Mouse (Mus musculus) lung, embryonic 14.5 days (tissue): ENCODE results near the gene Klk8. TPM values are rescaled to one million over a fixed set of nuclear protein-coding genes. Genes with fewer than 3 reads are reported as not detected.
A peak's percentile ranks its signal among the peaks of the same experiment; 100 is the strongest.

Experiments
- ATAC-seq: fragments of 200-750 bp; cut with Nextera tagmentation; 2 replicates; pipeline ENCODE4 v1.8.0; 2017; ENCODE audit warnings: mild to moderate bottlenecking, moderate TSS enrichment, moderate library complexity; ENCODE audit not compliant: insufficient read depth
- DNase-seq: peaks from one replicate; pipeline ENCODE4 v3.0.0-alpha.2; 2015
- H3K27ac ChIP-seq: fragments of 300-500 bp; sonication (generic); 2 replicates; pipeline ENCODE4 v1.5.1; 2014; ENCODE audit warnings: low read depth, mild to moderate bottlenecking, moderate library complexity
- H3K27me3 ChIP-seq: fragments of 300-500 bp; sonication (generic); 2 replicates; pipeline ENCODE4 v1.6.1; 2014; ENCODE audit warnings: low read length, control low read depth; ENCODE audit not compliant: insufficient read depth
- H3K36me3 ChIP-seq: fragments of 300-500 bp; sonication (generic); 2 replicates; pipeline ENCODE4 v1.6.1; 2014; ENCODE audit warnings: control low read depth; ENCODE audit not compliant: insufficient read depth
- H3K4me1 ChIP-seq: fragments of 300-500 bp; sonication (generic); 2 replicates; pipeline ENCODE4 v1.6.1; 2014; ENCODE audit warnings: antibody characterized with exemption, control low read depth; ENCODE audit not compliant: insufficient read depth
- H3K4me2 ChIP-seq: fragments of 300-500 bp; sonication (generic); 2 replicates; pipeline ENCODE4 v1.6.1; 2014; ENCODE audit warnings: mild to moderate bottlenecking
- H3K4me3 ChIP-seq: fragments of 300-500 bp; sonication (generic); 2 replicates; pipeline ENCODE4 v1.5.1; 2014; ENCODE audit warnings: low read depth, low read length
- H3K9ac ChIP-seq: fragments of 300-500 bp; sonication (generic); 2 replicates; pipeline ENCODE4 v1.6.1; 2014
- H3K9me3 ChIP-seq: fragments of 300-500 bp; sonication (generic); 2 replicates; pipeline ENCODE4 v1.6.1; 2016; ENCODE audit warnings: low read depth, low read length, control low read depth
- CTCF ChIP-seq: IDR thresholded peaks from 2 replicates; pipeline ENCODE4 v1.5.1; 2016; ENCODE audit warnings: antibody characterized with exemption, low read depth
- WGBS: fragments of 180-500 bp; shearing (Covaris S2); extraction: QIAGEN DNeasy Blood & Tissue Kit; methylation state at CpG from one replicate; pipeline ENCODE4 v1.1.7; 2014; 5-methylcytosine and 5-hydroxymethylcytosine counted together
- polyA plus RNA-seq: library from polyadenylated mRNA; unstranded; fragments of >200 nt; fragmentation: Nextera tagmentation; extraction: Ambion mirVana; gene quantifications from 2 replicates; pipeline ENCODE4 v1.2.1, GENCODE M21; 2014

Gene Klk8
- polyA plus RNA-seq, 1 experiment from 2014 or later: 26.2 TPM

GRCm38 (mm10) chr7:43791591-43791990, 5.8 kb upstream of the Klk8 start, which contains the start of gene Klk9:
Klk9 (plus strand) TSS chr7:43791891.
- H3K4me3 ChIP-seq: no peak within 1 kb of the TSS
- no peak for ATAC-seq
- H3K27me3 ChIP-seq: peaks cover 6% of the 10 kb centered on the region; the same call in 1 of the 2 replicates
- WGBS: 62% methylated on average over 7 of the region's 7 CpGs
- H3K4me1 ChIP-seq: no peaks in the 10 kb centered on the region
- no peak within 1 kb of the TSS for H3K4me2 ChIP-seq
- H3K9me3 ChIP-seq: no peaks in the 10 kb centered on the region
- H3K27ac ChIP-seq: no peak within 1 kb of the TSS
- no peak for TF ChIP-seq CTCF
- H3K9ac ChIP-seq: no peak within 1 kb of the TSS
- H3K36me3 ChIP-seq: no peaks in the 10 kb centered on the region
- DNase-seq: no peak

- Histone ChIP-seq H3K4me3 (peak overlapping the region; percentile 46), H3K27ac (no peak overlapping the region), H3K4me2 (peak overlapping the region; percentile 75), H3K4me1 (no peaks in the 10 kb centered on the region), H3K36me3 (no peaks in the 10 kb centered on the region), H3K9ac (no peak overlapping the region; the same call in 1 of the 2 replicates), H3K27me3 (peaks cover 8% of the 10 kb centered on the region; the same call in 1 of the 2 replicates), H3K9me3 (no peaks in the 10 kb centered on the region)
- no peak for TF ChIP-seq CTCF
- 3% methylated on average over 8 of the region's 8 CpGs for WGBS
- DNase-seq (peak; percentile 55), ATAC-seq (peak; percentile 15; the same call in 1 of the 2 replicates)
Measured at GRCm38 (mm10) chr7:43796355-43796754, 1.0 kb upstream of the Klk8 start.

- Histone ChIP-seq H3K27me3 (peaks cover 8% of the 10 kb centered on the region; the same call in 1 of the 2 replicates), H3K4me3 (peak overlapping the region; percentile 46), H3K36me3 (no peaks in the 10 kb centered on the region), H3K9ac (peak overlapping the region; percentile 47; the same call in 1 of the 2 replicates), H3K9me3 (no peaks in the 10 kb centered on the region), H3K27ac (no peak overlapping the region), H3K4me1 (no peaks in the 10 kb centered on the region), H3K4me2 (peak overlapping the region; percentile 75)
- ATAC-seq (peak; percentile 57), DNase-seq (peak; percentile 24)
- no peak for TF ChIP-seq CTCF
- 38% methylated on average over 13 of the region's 13 CpGs for WGBS
Measured at GRCm38 (mm10) chr7:43797844-43798462, 576 bp downstream of the Klk8 start.

GRCm38 (mm10) chr7:43799876-43800275, 2.5 kb downstream of the Klk8 start:
- H3K27ac ChIP-seq: no peak overlapping the region
- TF ChIP-seq CTCF: no peak
- no peak overlapping the region for H3K4me2 ChIP-seq
- no peaks in the 10 kb centered on the region for H3K9me3 ChIP-seq
- no peak overlapping the region for H3K4me3 ChIP-seq
- peaks cover 8% of the 10 kb centered on the region; the same call in 1 of the 2 replicates for H3K27me3 ChIP-seq
- H3K9ac ChIP-seq: no peak overlapping the region
- DNase-seq: no peak
- 71% methylated on average over 7 of the region's 7 CpGs for WGBS
- no peaks in the 10 kb centered on the region for H3K36me3 ChIP-seq
- no peak for ATAC-seq
- H3K4me1 ChIP-seq: no peaks in the 10 kb centered on the region

GRCm38 (mm10) chr7:43810994-43811393, 13.6 kb downstream of the Klk8 start, which contains the start of gene Klk7:
Klk7 (plus strand) TSS chr7:43811294.
- no peak for DNase-seq
- 40% methylated on average over 5 of the region's 5 CpGs for WGBS
- no peak within 1 kb of the TSS for H3K4me2 ChIP-seq
- H3K36me3 ChIP-seq: no peaks in the 10 kb centered on the region
- H3K9ac ChIP-seq: no peak within 1 kb of the TSS
- H3K27me3 ChIP-seq: no peaks in the 10 kb centered on the region
- no peak within 1 kb of the TSS for H3K4me3 ChIP-seq
- TF ChIP-seq CTCF: no peak
- no peak within 1 kb of the TSS for H3K27ac ChIP-seq
- no peaks in the 10 kb centered on the region for H3K9me3 ChIP-seq
- no peaks in the 10 kb centered on the region for H3K4me1 ChIP-seq
- ATAC-seq: no peak

GRCm38 (mm10) chr7:43815211-43815610, 17.8 kb downstream of the Klk8 start:
- ATAC-seq (no peak), DNase-seq (no peak)
- no peak for TF ChIP-seq CTCF
- H3K9me3 ChIP-seq: no peaks in the 10 kb centered on the region
- WGBS: 80% methylated on average over 7 of the region's 7 CpGs
- H3K4me2 ChIP-seq: no peak overlapping the region
- H3K27ac ChIP-seq: no peak overlapping the region
- no peak overlapping the region for H3K9ac ChIP-seq
- no peaks in the 10 kb centered on the region for H3K4me1 ChIP-seq
- H3K27me3 ChIP-seq: no peaks in the 10 kb centered on the region
- H3K4me3 ChIP-seq: no peak overlapping the region
- H3K36me3 ChIP-seq: no peaks in the 10 kb centered on the region

- no peak overlapping the region for H3K9ac ChIP-seq
- H3K36me3 ChIP-seq: no peaks in the 10 kb centered on the region
- H3K27ac ChIP-seq: no peak overlapping the region
- ATAC-seq: no peak
- no peak for TF ChIP-seq CTCF
- no peak for DNase-seq
- no peaks in the 10 kb centered on the region for H3K4me1 ChIP-seq
- no peaks in the 10 kb centered on the region for H3K9me3 ChIP-seq
- no peaks in the 10 kb centered on the region for H3K27me3 ChIP-seq
- no peak overlapping the region for H3K4me3 ChIP-seq
- no peak overlapping the region for H3K4me2 ChIP-seq
Measured at GRCm38 (mm10) chr7:43816746-43817145, 19.4 kb downstream of the Klk8 start.
